Mouse (Mus musculus) C2C12 (cell line): ENCODE measurements at regions not wholly inside any gene's neighbourhood (a gene's known extent, or its start where the extent isn't known, plus 50 kb on each side); places are given as distances from the start of the nearest gene placed in this dataset.

Experiments
- H3K27me3 ChIP-seq: one replicate; pipeline ENCODE4 v1.6.1; 2011; ENCODE audit not compliant: control insufficient read depth, insufficient read depth, insufficient read length
- H3K36me3 ChIP-seq: one replicate; pipeline ENCODE4 v1.6.1; 2011; ENCODE audit not compliant: control insufficient read depth, insufficient read depth
- H3K4me3 ChIP-seq: one replicate; pipeline ENCODE4 v1.5.1; 2011; ENCODE audit warnings: mild to moderate bottlenecking, control low read depth; ENCODE audit not compliant: poor library complexity, insufficient read depth, severe bottlenecking
- H3K79me2 ChIP-seq: one replicate; pipeline ENCODE4 v1.6.1; 2011; ENCODE audit not compliant: control insufficient read depth, insufficient read depth
- H3K79me3 ChIP-seq: one replicate; pipeline ENCODE4 v1.6.1; 2011; ENCODE audit warnings: low read depth, control low read depth
- H3ac ChIP-seq: one replicate; pipeline ENCODE3; 2011; ENCODE audit warnings: low read depth; ENCODE audit not compliant: control insufficient read depth, insufficient read length
- CEBPB ChIP-seq: IDR thresholded peaks from one replicate; pipeline ENCODE4 v1.6.1; 2011; ENCODE audit warnings: low read depth, mild to moderate bottlenecking, control low read depth, moderate library complexity
- CTCF ChIP-seq: IDR thresholded peaks from one replicate; pipeline ENCODE4 v1.5.1; 2011; ENCODE audit not compliant: control insufficient read depth, insufficient read depth, insufficient read length
- FOSL1 ChIP-seq: IDR thresholded peaks from one replicate; pipeline ENCODE4 v1.8.0; 2011; ENCODE audit warnings: mild to moderate bottlenecking, low read length; ENCODE audit not compliant: poor library complexity, insufficient read depth, severe bottlenecking
- MAX ChIP-seq: IDR thresholded peaks from one replicate; pipeline ENCODE4 v1.6.1; 2011; ENCODE audit warnings: mild to moderate bottlenecking, control low read depth
- MYOD1 ChIP-seq: IDR thresholded peaks from one replicate; pipeline ENCODE4 v1.6.1; 2011; ENCODE audit warnings: low read depth; ENCODE audit not compliant: control insufficient read depth, insufficient read length
- MYOG ChIP-seq: IDR thresholded peaks from one replicate; pipeline ENCODE4 v1.6.1; 2011; ENCODE audit not compliant: control insufficient read depth, insufficient read length; ENCODE audit errors: extremely low read depth
- USF1 ChIP-seq: IDR thresholded peaks from one replicate; pipeline ENCODE4 v1.6.1; 2011; ENCODE audit warnings: low read depth, mild to moderate bottlenecking, control low read depth, moderate library complexity

DNA sequence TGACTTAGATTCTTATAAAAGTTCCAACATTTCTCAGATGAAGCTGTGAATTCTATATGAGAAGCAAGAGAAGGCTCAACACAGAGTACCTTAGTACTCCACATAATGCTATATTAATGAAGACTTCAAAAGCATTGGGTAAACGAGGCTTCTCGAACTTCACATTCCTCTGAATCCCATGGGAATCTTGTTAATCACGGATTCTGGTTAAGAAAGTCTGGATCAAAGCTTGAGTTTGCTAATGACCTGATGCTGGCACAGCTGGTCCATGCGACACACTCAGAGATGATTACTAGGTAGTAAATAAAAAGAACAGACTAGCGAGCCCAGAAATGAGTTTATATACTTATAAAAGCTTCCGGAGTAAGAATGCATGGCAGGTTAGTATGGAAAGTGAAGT lies 118.4 kb upstream of the Atp1a1 start:
- Histone ChIP-seq H3ac (no peak overlapping the region), H3K27me3 (no peaks in the 10 kb centered on the region), H3K79me3 (no peaks in the 10 kb centered on the region), H3K79me2 (no peaks in the 10 kb centered on the region), H3K4me3 (no peak overlapping the region), H3K36me3 (no peaks in the 10 kb centered on the region)
- no peak for TF ChIP-seq CTCF
- TF ChIP-seq USF1, result no peak
- no peak for TF ChIP-seq FOSL1
- no peak for TF ChIP-seq MYOG
- no peak for TF ChIP-seq CEBPB
- TF ChIP-seq MYOD1, result no peak
- TF ChIP-seq MAX, result no peak

DNA sequence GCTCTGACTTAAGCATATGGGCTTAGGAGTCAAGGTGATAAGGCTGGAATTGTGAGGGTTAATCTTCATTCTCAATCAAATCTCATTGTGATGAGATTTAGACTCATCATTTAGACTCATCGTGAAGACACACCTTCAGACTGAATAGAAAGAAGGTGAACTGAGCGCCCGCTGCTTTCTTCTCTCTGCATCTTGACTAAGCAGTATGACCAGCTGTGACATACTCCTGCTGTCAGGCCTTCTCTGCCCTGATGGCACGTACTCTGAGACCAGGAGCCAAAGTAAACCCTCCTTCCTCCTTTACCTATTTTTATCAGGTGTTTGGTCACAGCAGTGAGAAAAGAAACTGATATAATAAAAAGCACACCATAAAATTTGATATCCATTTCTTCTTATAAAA lies 117.5 kb upstream of the Atp1a1 start:
- Histone ChIP-seq H3ac (no peak overlapping the region), H3K36me3 (no peaks in the 10 kb centered on the region), H3K4me3 (no peak overlapping the region), H3K79me3 (no peaks in the 10 kb centered on the region), H3K79me2 (no peaks in the 10 kb centered on the region), H3K27me3 (no peaks in the 10 kb centered on the region)
- TF ChIP-seq FOSL1 (no peak), MYOG (no peak), MAX (no peak), MYOD1 (no peak), CEBPB (no peak), CTCF (no peak), USF1 (no peak)

DNA sequence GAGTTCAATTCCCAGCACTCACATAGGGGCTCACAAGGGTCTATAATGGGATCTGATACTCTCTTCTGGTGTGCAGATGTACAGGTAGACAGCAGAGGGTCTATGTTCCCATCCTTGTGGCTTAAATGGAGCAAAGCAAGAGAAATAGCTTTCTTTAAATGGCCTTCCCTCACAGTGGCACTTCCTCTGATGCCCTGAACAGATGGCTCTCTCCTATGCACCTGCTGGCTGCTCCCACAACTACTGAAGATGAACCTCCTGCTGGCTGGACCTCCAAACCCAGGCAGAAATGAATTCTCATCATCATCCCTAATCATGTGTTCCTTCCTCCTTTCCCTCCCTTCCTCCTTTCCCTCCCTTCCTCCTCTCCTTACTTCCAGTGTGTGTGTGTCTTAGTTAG lies 110.9 kb upstream of the Atp1a1 start:
- no peak for TF ChIP-seq FOSL1
- no peak for TF ChIP-seq MYOD1
- TF ChIP-seq CEBPB, result no peak
- TF ChIP-seq USF1, result no peak
- TF ChIP-seq MYOG, result no peak
- no peak for TF ChIP-seq MAX
- TF ChIP-seq CTCF, result no peak
- Histone ChIP-seq H3ac (no peak overlapping the region), H3K4me3 (no peak overlapping the region), H3K79me3 (no peaks in the 10 kb centered on the region), H3K27me3 (no peaks in the 10 kb centered on the region), H3K36me3 (no peaks in the 10 kb centered on the region), H3K79me2 (no peaks in the 10 kb centered on the region)

DNA sequence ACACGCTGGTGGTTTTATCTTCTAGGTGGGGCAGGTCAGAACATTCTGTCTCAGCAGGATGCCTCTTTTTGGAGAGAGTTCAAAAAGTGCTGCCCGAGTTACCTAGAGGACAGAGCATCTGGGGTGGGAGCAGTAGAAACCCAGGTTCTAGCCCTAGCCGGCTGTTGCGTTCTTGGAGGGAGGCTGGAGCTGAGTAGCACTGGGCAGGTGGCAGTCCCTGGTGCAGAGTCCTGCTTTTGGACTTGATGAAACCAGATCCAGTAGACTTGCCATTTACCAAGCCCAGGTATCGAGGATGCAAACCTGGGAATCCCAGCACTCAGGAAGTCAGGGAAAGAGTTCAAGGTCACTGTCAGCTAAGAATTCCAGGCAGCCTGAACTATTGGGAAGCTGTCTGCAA lies 110.3 kb upstream of the Atp1a1 start:
- Histone ChIP-seq H3K79me2 (no peaks in the 10 kb centered on the region), H3K4me3 (no peak overlapping the region), H3K79me3 (no peaks in the 10 kb centered on the region), H3ac (no peak overlapping the region), H3K36me3 (no peaks in the 10 kb centered on the region), H3K27me3 (no peaks in the 10 kb centered on the region)
- no peak for TF ChIP-seq MYOD1
- TF ChIP-seq CTCF, result no peak
- no peak for TF ChIP-seq USF1
- TF ChIP-seq MAX, result no peak
- no peak for TF ChIP-seq CEBPB
- no peak for TF ChIP-seq FOSL1
- no peak for TF ChIP-seq MYOG

DNA sequence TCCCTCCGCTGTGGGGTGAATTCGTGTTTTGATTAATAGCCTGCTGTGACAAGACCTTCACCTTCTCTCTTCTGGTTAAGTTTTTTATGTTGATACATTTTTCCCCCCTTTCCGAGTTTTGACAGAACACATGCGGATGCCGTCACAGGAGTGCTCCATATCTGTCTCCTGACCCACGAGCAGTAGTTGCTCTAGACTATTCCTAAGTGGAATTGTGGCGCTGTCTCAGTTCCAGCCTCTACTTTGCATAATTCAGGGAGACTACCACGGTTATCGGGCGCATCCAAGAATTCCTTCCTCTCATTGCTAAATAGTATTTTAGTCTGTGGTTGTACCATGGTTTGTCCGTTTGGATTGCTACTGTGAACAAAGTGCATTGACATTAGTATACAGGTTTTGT lies 109.2 kb upstream of the Atp1a1 start:
- Histone ChIP-seq H3ac (no peak overlapping the region), H3K79me2 (no peaks in the 10 kb centered on the region), H3K79me3 (no peaks in the 10 kb centered on the region), H3K27me3 (no peaks in the 10 kb centered on the region), H3K4me3 (no peak overlapping the region), H3K36me3 (no peaks in the 10 kb centered on the region)
- TF ChIP-seq MYOD1, result no peak
- no peak for TF ChIP-seq CEBPB
- no peak for TF ChIP-seq USF1
- TF ChIP-seq FOSL1, result no peak
- TF ChIP-seq MYOG, result no peak
- TF ChIP-seq CTCF, result no peak
- no peak for TF ChIP-seq MAX

DNA sequence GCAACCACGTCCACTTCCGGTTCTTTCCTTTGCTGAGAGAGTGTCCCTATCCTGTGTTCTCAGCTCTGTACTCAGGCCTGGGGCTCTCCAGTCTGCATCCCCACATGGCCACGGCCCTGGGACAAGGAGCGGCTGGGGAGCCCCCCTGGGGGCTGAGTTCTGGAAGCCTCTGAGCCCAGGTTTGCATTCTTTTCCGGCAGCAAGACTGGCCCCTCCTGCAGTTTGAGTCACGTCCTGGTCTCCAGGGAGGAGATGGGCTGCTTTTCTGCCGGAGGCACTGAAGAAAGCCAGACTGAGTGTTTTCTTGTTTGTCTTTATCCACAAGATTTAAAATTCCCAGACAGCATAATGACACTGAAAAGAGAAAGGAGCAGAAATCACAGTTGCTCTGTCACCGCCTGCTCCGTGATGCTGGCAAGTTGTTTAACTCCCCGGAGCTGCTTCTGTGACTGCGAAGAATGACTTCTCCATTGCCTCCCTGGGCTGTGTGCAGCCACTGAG lies 108.7 kb upstream of the Atp1a1 start:
- H3K36me3 ChIP-seq, result no peaks in the 10 kb centered on the region
- TF ChIP-seq USF1 (no peak), CTCF (no peak)
- H3ac ChIP-seq, result no peak overlapping the region
- H3K79me2 ChIP-seq, result no peaks in the 10 kb centered on the region
- H3K27me3 ChIP-seq, result no peaks in the 10 kb centered on the region
- no peak overlapping the region for H3K4me3 ChIP-seq
- no peaks in the 10 kb centered on the region for H3K79me3 ChIP-seq
